Mouse (Mus musculus) small intestine, adult 2 months (tissue): ENCODE results near the gene Arl3. TPM values are rescaled to one million over a fixed set of nuclear protein-coding genes. Genes with fewer than 3 reads are reported as not detected.

Experiments
- H3K27ac ChIP-seq: fragments of 200-500 bp; 2 replicates; pipeline ENCODE4 v1.5.1; 2012; ENCODE audit warnings: low read depth, low read length, control low read depth, inconsistent platforms; ENCODE audit not compliant: insufficient read depth
- H3K27me3 ChIP-seq: fragments of 200-500 bp; 2 replicates; pipeline ENCODE4 v1.6.1; 2012; ENCODE audit warnings: mild to moderate bottlenecking, moderate library complexity, low read length, inconsistent platforms; ENCODE audit not compliant: control insufficient read depth, insufficient read depth
- H3K36me3 ChIP-seq: fragments of 200-500 bp; 2 replicates; pipeline ENCODE4 v1.6.1; 2012; ENCODE audit warnings: mild to moderate bottlenecking, low read length, control low read depth, inconsistent platforms; ENCODE audit not compliant: control insufficient read depth, insufficient read depth
- H3K4me1 ChIP-seq: fragments of 200-500 bp; 2 replicates; pipeline ENCODE4 v1.6.1; 2012; ENCODE audit warnings: low read length, inconsistent platforms, mixed read lengths; ENCODE audit not compliant: control insufficient read depth, insufficient read depth, insufficient read length
- H3K4me3 ChIP-seq: fragments of 200-500 bp; 2 replicates; pipeline ENCODE4 v1.5.1; 2012; ENCODE audit warnings: low read depth, mild to moderate bottlenecking, control low read depth, inconsistent platforms, low read length, moderate library complexity
- CTCF ChIP-seq: fragments of 200-500 bp; IDR thresholded peaks from 2 replicates; pipeline ENCODE4 v1.5.1; 2012; ENCODE audit warnings: low read depth, mild to moderate bottlenecking, control low read depth, inconsistent platforms, low read length, moderate library complexity, mixed read lengths; ENCODE audit not compliant: insufficient replicate concordance, insufficient read length; ENCODE audit errors: extremely low read depth
- POLR2A ChIP-seq: fragments of 200-500 bp; IDR thresholded peaks from 2 replicates; pipeline ENCODE4 v1.6.1; 2012; ENCODE audit warnings: low read depth, mild to moderate bottlenecking, control low read depth, inconsistent platforms, low read length, moderate library complexity
- WGBS: fragments of 180-500 bp; shearing (Covaris S2); methylation state at CpG from one replicate; pipeline ENCODE4 v1.1.7; 2018; 5-methylcytosine and 5-hydroxymethylcytosine counted together
- polyA plus RNA-seq: library from polyadenylated mRNA; depleted of rRNA; stranded (reverse); fragments of >200 nt; gene quantifications from 2 replicates; pipeline ENCODE4 v1.2.3, GENCODE M21; 2012

The Arl3 gene
- polyA plus RNA-seq, 1 experiment: 1.3 TPM

DNA sequence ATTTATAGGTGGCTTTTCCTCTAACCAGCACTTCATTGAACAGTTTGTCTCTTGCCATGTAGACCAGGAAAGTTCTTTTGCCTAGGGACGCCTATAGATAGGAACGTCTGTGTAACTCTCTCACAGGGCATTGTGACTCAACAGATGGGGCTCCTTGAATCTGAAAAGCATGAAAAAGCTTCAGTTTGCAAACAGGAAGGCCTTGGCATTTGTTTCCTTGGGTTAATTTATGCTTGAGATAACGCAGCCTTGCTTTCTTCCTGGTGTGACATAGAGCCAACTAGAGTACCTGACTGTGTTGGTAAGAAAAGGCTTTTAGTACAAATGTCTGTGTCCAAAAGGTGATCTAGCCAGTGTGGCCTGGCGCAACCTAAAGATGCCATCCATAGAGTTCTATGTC is 29.4 kb upstream of the Arl3 start:
- WGBS: 73% methylated on average over 4 of the region's 4 CpGs
- Histone ChIP-seq H3K27ac (no peak overlapping the region), H3K36me3 (peaks cover 12% of the 10 kb centered on the region), H3K27me3 (no peaks in the 10 kb centered on the region), H3K4me1 (peaks cover 9% of the 10 kb centered on the region), H3K4me3 (no peak overlapping the region)
- TF ChIP-seq POLR2A: no peak
- no peak for TF ChIP-seq CTCF

DNA sequence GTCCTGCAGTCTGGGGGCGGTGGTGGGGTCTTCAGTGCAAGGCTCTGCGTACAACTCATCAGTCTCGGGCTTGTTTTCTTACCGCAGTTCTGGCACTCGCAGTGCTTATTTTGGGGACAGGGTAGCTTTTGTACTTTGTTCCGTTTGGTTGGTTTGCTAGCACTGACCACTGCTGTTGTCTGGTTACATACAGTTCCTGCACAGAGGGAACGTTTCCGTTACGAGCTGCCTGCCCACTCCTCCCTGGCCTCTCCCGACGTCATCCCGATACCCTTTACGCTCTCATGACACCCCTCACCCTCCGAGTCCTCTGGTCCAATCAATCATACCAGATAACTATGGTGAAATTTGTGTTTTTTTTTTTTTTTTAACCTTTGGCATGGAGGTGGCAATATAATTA is 28.5 kb upstream of the Arl3 start:
- Histone ChIP-seq H3K4me3 (no peak overlapping the region), H3K27ac (no peak overlapping the region)
- WGBS: 66% methylated on average over 14 of the region's 14 CpGs

DNA sequence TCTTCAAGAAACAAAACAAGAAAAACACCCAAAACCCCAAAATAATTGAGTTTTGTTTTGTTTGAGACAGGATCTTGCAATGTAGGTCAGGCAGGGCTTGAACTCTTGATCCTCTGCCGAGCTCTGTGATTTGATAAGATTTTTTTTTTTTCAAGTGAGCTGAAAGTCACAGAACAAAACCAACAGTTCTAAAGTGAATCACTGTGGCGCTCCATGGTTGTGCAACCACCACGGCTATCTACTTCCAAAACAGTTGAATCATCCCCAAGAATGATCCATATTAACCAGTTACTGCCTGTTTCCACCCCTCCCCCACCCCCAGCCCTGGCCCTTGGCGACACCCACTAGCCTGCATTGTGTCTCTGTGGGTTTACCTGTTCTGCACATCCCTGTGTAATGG is 27.4 kb upstream of the Arl3 start:
- no peaks in the 10 kb centered on the region for H3K27me3 ChIP-seq
- H3K36me3 ChIP-seq: peaks cover 2% of the 10 kb centered on the region
- H3K4me1 ChIP-seq: peaks cover 5% of the 10 kb centered on the region
- TF ChIP-seq POLR2A: no peak
- TF ChIP-seq CTCF: no peak
- H3K4me3 ChIP-seq: no peak overlapping the region
- no peak overlapping the region for H3K27ac ChIP-seq
- 58% methylated on average over 4 of the region's 4 CpGs for WGBS

More for the DNA sequence above, 28.5 kb upstream of the Arl3 start:
- no peaks in the 10 kb centered on the region for H3K27me3 ChIP-seq
- TF ChIP-seq CTCF (no peak), POLR2A (no peak)
- peaks cover 6% of the 10 kb centered on the region for H3K36me3 ChIP-seq
- H3K4me1 ChIP-seq: peaks cover 5% of the 10 kb centered on the region

DNA sequence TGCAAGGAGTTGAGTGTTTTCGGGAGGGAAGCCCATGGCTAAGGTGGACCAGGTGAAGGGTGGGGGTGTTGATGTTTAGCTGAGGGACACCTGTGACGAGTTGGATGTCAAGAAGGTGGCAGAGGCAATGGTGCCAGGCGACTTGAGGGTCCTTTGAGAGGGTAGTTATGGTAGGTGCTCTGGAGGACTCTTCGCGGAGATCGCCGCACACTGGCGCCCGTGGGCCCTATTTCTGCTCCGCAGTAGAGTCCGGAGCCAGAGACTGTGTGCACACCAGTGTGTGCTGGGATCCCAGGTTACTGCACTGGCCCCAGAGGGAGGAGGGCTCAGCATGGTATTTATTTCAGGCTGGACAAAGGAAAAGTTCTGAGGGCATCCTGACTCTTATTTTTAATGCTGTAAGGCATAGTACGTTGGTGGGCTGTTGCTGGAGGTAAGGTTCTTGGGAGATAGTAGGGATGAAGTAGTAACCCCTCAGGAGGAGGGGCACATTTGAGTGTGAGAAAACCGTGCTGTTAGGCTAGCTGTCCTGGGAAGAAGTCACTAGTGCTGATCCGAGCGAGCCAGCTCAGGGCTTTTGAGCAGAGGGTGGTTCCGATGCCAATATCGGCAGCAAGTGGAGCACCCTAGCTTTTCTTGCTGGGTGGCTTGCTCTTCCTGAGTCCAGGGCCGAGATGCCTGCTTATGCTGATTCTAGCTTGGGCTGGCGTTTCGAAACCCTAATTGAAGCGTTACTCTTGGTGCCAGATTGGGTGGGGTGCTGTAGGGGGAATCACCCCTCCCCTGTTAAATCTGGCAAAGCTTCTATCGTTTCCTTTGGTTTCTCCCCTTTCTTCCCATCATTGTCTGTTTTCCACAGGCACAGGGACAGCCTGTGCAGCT is 26.6 kb upstream of the Arl3 start:
- 2% methylated on average over 22 of the region's 22 CpGs for WGBS
- Histone ChIP-seq H3K4me3 (peak overlapping the region; percentile 94), H3K4me1 (peaks cover 5% of the 10 kb centered on the region), H3K36me3 (no peaks in the 10 kb centered on the region; the same call in 1 of the 2 replicates), H3K27me3 (no peaks in the 10 kb centered on the region), H3K27ac (peak overlapping the region; percentile 47)
- TF ChIP-seq POLR2A (no peak), CTCF (no peak)

DNA sequence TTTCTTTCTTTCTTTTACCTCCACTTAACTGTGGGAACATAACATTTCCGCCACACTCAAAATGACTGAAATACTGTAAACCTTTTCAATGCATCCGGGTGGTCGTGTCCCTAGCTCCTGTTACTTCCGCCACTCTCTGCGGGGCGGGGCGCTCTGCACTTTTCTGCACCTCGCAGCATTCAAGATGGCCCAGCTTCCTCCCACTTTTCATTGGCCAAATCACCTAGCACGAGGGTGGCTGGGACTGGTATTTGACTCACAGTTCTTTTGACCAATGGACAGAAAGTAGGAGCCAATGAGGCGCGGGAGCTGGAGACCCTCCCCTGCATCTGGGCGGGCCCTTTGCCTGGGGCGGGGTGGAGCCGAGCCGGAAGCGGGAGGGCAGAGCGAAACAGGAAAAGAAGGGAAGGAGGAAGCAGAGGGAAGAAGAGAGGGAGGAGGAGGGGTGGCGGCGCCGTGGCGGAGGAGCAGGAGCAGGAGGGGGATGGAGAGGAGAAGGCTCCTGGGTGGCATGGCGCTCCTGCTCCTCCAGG is 25.8 kb upstream of the Arl3 start, which contains the start of gene Wbp1l:
Gene Wbp1l (plus strand): TSS at position 365 of the 533 bp plus-strand sequence.
- TF ChIP-seq CTCF: no peak
- TF ChIP-seq POLR2A: peak; percentile 80; the same call in 1 of the 2 replicates
- 1% methylated on average over 22 of the region's 22 CpGs for WGBS
- peak within 1 kb of the TSS; percentile 94 for H3K4me3 ChIP-seq
- peaks cover 5% of the 10 kb centered on the region for H3K4me1 ChIP-seq
- no peaks in the 10 kb centered on the region for H3K36me3 ChIP-seq
- no peaks in the 10 kb centered on the region for H3K27me3 ChIP-seq
- peak within 1 kb of the TSS; percentile 47 for H3K27ac ChIP-seq

DNA sequence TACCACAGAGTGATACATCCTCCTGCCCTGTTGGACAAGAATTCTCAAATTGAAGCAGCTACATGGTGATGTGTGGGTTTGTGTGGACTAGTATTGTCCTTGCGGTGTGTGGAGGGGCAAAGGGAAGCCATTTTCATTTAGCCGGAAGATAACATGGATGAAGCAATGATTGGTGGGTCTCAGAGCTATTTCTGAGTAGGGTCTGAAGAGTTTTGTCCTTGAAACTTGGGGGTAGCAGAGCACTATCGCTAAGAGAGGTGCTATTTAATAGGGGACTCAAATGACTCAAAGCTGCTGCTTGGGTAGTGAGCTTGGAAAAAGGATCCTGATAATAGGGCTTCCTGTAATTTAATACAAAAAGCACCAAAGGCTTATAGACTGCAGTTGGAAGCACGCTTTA is 25.2 kb upstream of the Arl3 start:
- Histone ChIP-seq H3K4me3 (no peak overlapping the region), H3K36me3 (no peaks in the 10 kb centered on the region), H3K27me3 (no peaks in the 10 kb centered on the region), H3K4me1 (peaks cover 5% of the 10 kb centered on the region), H3K27ac (no peak overlapping the region)
- TF ChIP-seq POLR2A (no peak), CTCF (no peak)
- WGBS: 76% methylated on average over 4 of the region's 4 CpGs

DNA sequence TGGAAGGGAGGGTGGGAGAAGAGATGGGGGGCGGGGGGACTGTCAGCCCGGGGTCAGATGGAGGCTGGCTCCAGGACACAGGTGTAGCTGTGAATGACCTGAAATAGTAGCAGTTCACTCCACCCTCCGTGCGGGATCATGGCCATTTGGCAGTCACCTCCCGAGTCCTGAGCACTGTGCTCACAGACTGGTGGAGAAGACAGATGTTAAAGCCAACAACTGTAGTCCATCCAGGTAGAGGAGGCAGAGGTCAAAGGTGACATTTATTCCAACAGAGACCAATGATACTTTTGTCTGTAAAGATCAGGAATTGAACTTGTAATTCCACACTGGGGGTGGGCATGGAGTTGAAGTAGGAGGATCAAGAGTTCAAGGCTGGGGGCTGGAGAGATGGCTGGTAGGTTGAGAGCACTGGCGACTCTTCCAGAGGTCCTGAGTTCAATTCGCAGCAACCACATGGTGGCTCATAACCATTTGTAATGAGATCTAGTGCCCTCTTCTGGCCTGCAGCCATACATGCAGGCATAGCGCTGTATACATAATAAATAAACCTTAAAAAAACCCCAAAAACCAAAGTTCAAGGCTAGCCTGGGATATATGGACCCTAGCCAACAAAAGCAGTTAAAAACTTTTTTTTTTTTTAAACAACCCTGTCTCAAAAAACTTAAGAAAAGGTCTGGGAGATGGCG is 19.9 kb upstream of the Arl3 start:
- TF ChIP-seq POLR2A (no peak), CTCF (no peak)
- Histone ChIP-seq H3K36me3 (no peaks in the 10 kb centered on the region), H3K27ac (no peak overlapping the region), H3K4me3 (no peak overlapping the region), H3K27me3 (no peaks in the 10 kb centered on the region), H3K4me1 (no peaks in the 10 kb centered on the region)
- WGBS: 94% methylated on average over 9 of the region's 9 CpGs
